Mouse (Mus musculus) embryonic facial prominence, embryonic 15.5 days (tissue): ENCODE measurements around the gene Aco1. TPM values are rescaled to one million over a fixed set of nuclear protein-coding genes. Genes with fewer than 3 reads are reported as not detected.
A peak's percentile ranks its signal among the peaks of the same experiment; 100 is the strongest.

ENCODE experiments used
- ATAC-seq: fragments of 200-750 bp; cut with Nextera tagmentation; 2 replicates; pipeline ENCODE4 v1.8.0; 2017; ENCODE audit warnings: low read depth, moderate TSS enrichment; ENCODE audit not compliant: insufficient number of reproducible peaks, low FRiP score, low TSS enrichment
- H3K27ac ChIP-seq: fragments of 300-500 bp; sonication (generic); replicated peaks from 2 replicates; pipeline ENCODE4 v1.5.1; 2015; ENCODE audit warnings: mild to moderate bottlenecking, inconsistent platforms
- H3K27me3 ChIP-seq: fragments of 300-500 bp; sonication (generic); 2 replicates; pipeline ENCODE4 v1.6.1; 2015; ENCODE audit warnings: inconsistent platforms
- H3K36me3 ChIP-seq: fragments of 300-500 bp; sonication (generic); 2 replicates; pipeline ENCODE4 v1.6.1; 2015; ENCODE audit warnings: mild to moderate bottlenecking, inconsistent platforms
- H3K4me1 ChIP-seq: fragments of 300-500 bp; sonication (generic); 2 replicates; pipeline ENCODE4 v1.6.1; 2015; ENCODE audit warnings: inconsistent platforms
- H3K4me2 ChIP-seq: fragments of 300-500 bp; sonication (generic); replicated peaks from 2 replicates; pipeline ENCODE4 v1.6.1; 2015; ENCODE audit warnings: mild to moderate bottlenecking, inconsistent platforms
- H3K4me3 ChIP-seq: fragments of 300-500 bp; sonication (generic); replicated peaks from 2 replicates; pipeline ENCODE4 v1.5.1; 2015; ENCODE audit warnings: mild to moderate bottlenecking, inconsistent platforms
- H3K9ac ChIP-seq: fragments of 300-500 bp; sonication (generic); 2 replicates; pipeline ENCODE4 v1.6.1; 2015; ENCODE audit warnings: inconsistent platforms
- H3K9me3 ChIP-seq: fragments of 300-500 bp; sonication (generic); replicated peaks from 2 replicates; pipeline ENCODE4 v1.6.1; 2016; ENCODE audit warnings: inconsistent platforms
- WGBS: fragments of 180-500 bp; shearing (Covaris S2); methylation state at CpG from one replicate; pipeline ENCODE4 v1.1.7; 2015; 5-methylcytosine and 5-hydroxymethylcytosine counted together
- polyA plus RNA-seq: library from polyadenylated mRNA; unstranded; fragments of >200 nt; fragmentation: Nextera tagmentation; extraction: Ambion mirVana; gene quantifications from 2 replicates; pipeline ENCODE4 v1.2.1, GENCODE M21; 2015

The Aco1 gene
- polyA plus RNA-seq, 1 experiment from 2014 or later: 44.1 TPM

- ATAC-seq: no peak; the same call in 1 of the 2 replicates
- H3K9ac ChIP-seq: peak overlapping the region; percentile 33; the same call in 1 of the 2 replicates
Measured at GRCm38 (mm10) chr4:40238483-40239408, 95.9 kb downstream of the Aco1 start.

GRCm38 (mm10) chr4:40239409-40240271 is 96.8 kb downstream of the Aco1 start, which contains the start of gene Ddx58:
TSS of gene Ddx58 (minus strand) at chr4:40239828.
- H3K4me1 ChIP-seq: peaks cover 9% of the 10 kb centered on the region; the same call in 1 of the 2 replicates
- 0 out of 2 replicates have a peak, but pooled peaks have one; percentile 54 for ATAC-seq
- H3K36me3 ChIP-seq: no peaks in the 10 kb centered on the region
- H3K4me2 ChIP-seq: peak within 1 kb of the TSS; percentile 85
- H3K4me3 ChIP-seq: peak within 1 kb of the TSS; percentile 61
- peak within 1 kb of the TSS; percentile 77 for H3K27ac ChIP-seq
- no peaks in the 10 kb centered on the region for H3K9me3 ChIP-seq
- WGBS: 2% methylated on average over 34 of the region's 35 CpGs
- H3K27me3 ChIP-seq: no peaks in the 10 kb centered on the region
- H3K9ac ChIP-seq: peak within 1 kb of the TSS; percentile 33

More at GRCm38 (mm10) chr4:40238483-40239408, 95.9 kb downstream of the Aco1 start:
- Histone ChIP-seq H3K9me3 (no peaks in the 10 kb centered on the region), H3K27me3 (no peaks in the 10 kb centered on the region), H3K4me2 (peak overlapping the region; percentile 85), H3K4me3 (peak overlapping the region; percentile 61), H3K4me1 (peaks cover 9% of the 10 kb centered on the region; the same call in 1 of the 2 replicates), H3K27ac (peak overlapping the region; percentile 77), H3K36me3 (no peaks in the 10 kb centered on the region)
- 2% methylated on average over 17 of the region's 17 CpGs for WGBS

GRCm38 (mm10) chr4:40240272-40240744 is 97.4 kb downstream of the Aco1 start:
- H3K4me1 ChIP-seq: peaks cover 9% of the 10 kb centered on the region; the same call in 1 of the 2 replicates
- H3K27ac ChIP-seq: no peak overlapping the region
- no peaks in the 10 kb centered on the region for H3K36me3 ChIP-seq
- peak overlapping the region; percentile 61 for H3K4me3 ChIP-seq
- H3K27me3 ChIP-seq: no peaks in the 10 kb centered on the region
- peak overlapping the region; percentile 85 for H3K4me2 ChIP-seq
- H3K9me3 ChIP-seq: no peaks in the 10 kb centered on the region
- WGBS: 56% methylated on average over 5 of the region's 5 CpGs
- ATAC-seq: no peak
- H3K9ac ChIP-seq: no peak overlapping the region

GRCm38 (mm10) chr4:40241928-40242327 is 99.0 kb downstream of the Aco1 start:
- Histone ChIP-seq H3K9me3 (no peaks in the 10 kb centered on the region), H3K4me1 (peaks cover 9% of the 10 kb centered on the region; the same call in 1 of the 2 replicates), H3K36me3 (no peaks in the 10 kb centered on the region), H3K27me3 (no peaks in the 10 kb centered on the region), H3K4me3 (no peak overlapping the region), H3K27ac (no peak overlapping the region), H3K4me2 (no peak overlapping the region), H3K9ac (no peak overlapping the region)
- no peak for ATAC-seq
- 54% methylated on average over 6 of the region's 6 CpGs for WGBS

GRCm38 (mm10) chr4:40243006-40243405 is 100.1 kb downstream of the Aco1 start:
- no peak for ATAC-seq

GRCm38 (mm10) chr4:40244035-40244434 is 101.2 kb downstream of the Aco1 start:
- 0 out of 2 replicates have a peak, but pooled peaks cover 1% of the 10 kb centered on the region for H3K4me1 ChIP-seq
- H3K9ac ChIP-seq: no peak overlapping the region
- no peak for ATAC-seq
- no peaks in the 10 kb centered on the region for H3K36me3 ChIP-seq
- no peak overlapping the region for H3K4me3 ChIP-seq
- no peaks in the 10 kb centered on the region for H3K9me3 ChIP-seq
- 80% methylated on average over 8 of the region's 8 CpGs for WGBS
- H3K27me3 ChIP-seq: no peaks in the 10 kb centered on the region
- no peak overlapping the region for H3K4me2 ChIP-seq
- H3K27ac ChIP-seq: no peak overlapping the region

More at GRCm38 (mm10) chr4:40243006-40243405, 100.1 kb downstream of the Aco1 start:
- 67% methylated on average over 4 of the region's 4 CpGs for WGBS
- H3K36me3 ChIP-seq: no peaks in the 10 kb centered on the region
- H3K4me1 ChIP-seq: peaks cover 9% of the 10 kb centered on the region; the same call in 1 of the 2 replicates
- no peaks in the 10 kb centered on the region for H3K27me3 ChIP-seq
- no peak overlapping the region for H3K4me2 ChIP-seq
- no peak overlapping the region for H3K9ac ChIP-seq
- no peak overlapping the region for H3K27ac ChIP-seq
- no peaks in the 10 kb centered on the region for H3K9me3 ChIP-seq
- H3K4me3 ChIP-seq: no peak overlapping the region

Other genes starting within 250 kb of the Aco1 start
- 8.6 and 9.5 TPM in 2 replicates for gene Ddx58, start 96.7 kb downstream of the Aco1 start, polyA plus RNA-seq
- gene Smim27, start 126.5 kb downstream of the Aco1 start, polyA plus RNA-seq: 35.8 and 36.6 TPM in 2 replicates
- 40.4 and 41.2 TPM in 2 replicates for gene Topors, start 126.8 kb downstream of the Aco1 start, polyA plus RNA-seq
- 281 and 287 TPM in 2 replicates for gene Ndufb6, start 136.3 kb downstream of the Aco1 start, polyA plus RNA-seq